Mouse (Mus musculus): ENCODE data around the gene Gfy.

DNA sequence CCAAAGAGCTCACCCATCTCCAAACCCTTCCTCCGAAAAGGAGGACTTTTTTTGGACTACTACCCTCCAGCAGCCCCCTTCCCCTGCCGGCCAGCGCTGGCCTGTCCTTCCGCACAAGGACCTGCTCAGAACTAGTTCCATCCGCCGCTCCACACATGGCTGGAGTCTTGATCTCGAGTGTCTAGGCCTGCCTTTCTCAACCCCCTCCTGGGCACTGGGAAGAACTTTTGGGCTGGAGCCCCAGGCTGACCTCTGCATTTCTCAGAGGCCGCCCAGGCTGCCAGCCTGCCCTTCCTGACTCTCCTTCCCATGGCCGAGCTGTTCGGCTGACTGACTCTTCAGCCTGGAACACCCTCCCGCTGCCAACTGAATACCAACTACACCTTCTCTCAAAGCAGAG lies 3.2 kb upstream of the Gfy start:
- TF ChIP-seq EP300 (IDR thresholded peaks at IDR 0.05; ENCODE audit: insufficient read depth, low read depth, low read length) = no peak
- TF ChIP-seq CTCF (IDR thresholded peaks at IDR 0.05) = no peak
- no peak for TF ChIP-seq POLR2A (IDR thresholded peaks at IDR 0.05; ENCODE audit: insufficient read depth, low read depth, low read length)

Data from heart, adult 2 months (tissue).